Mouse (Mus musculus) liver, adult 2 months (tissue): ENCODE measurements at regions not wholly inside any gene's neighbourhood (a gene's known extent, or its start where the extent isn't known, plus 50 kb on each side); places are given as distances from the start of the nearest gene placed in this dataset.

Source experiments
- DNase-seq: peaks from one replicate; pipeline ENCODE4 v3.0.0-alpha.2; 2011; ENCODE audit warnings: low read depth, low spot score; ENCODE audit errors: extremely low read depth
- H3K27ac ChIP-seq: fragments of 200-500 bp; replicated peaks from 2 replicates; pipeline ENCODE4 v1.5.1; 2012; ENCODE audit warnings: low read depth, mild to moderate bottlenecking, control low read depth, inconsistent platforms, low read length; ENCODE audit not compliant: insufficient read depth
- H3K27me3 ChIP-seq: fragments of 200-500 bp; 2 replicates; pipeline ENCODE4 v1.6.1; 2012; ENCODE audit warnings: mild to moderate bottlenecking, moderate library complexity, low read length, inconsistent platforms; ENCODE audit not compliant: control insufficient read depth, insufficient read depth
- H3K36me3 ChIP-seq: fragments of 200-500 bp; 2 replicates; pipeline ENCODE4 v1.6.1; 2012; ENCODE audit warnings: low read length, inconsistent platforms; ENCODE audit not compliant: control insufficient read depth, insufficient read depth
- H3K4me1 ChIP-seq: fragments of 200-500 bp; 2 replicates; pipeline ENCODE4 v1.6.1; 2011; ENCODE audit warnings: low read length; ENCODE audit not compliant: control insufficient read depth, insufficient read depth
- H3K4me3 ChIP-seq: fragments of 200-500 bp; 2 replicates; pipeline ENCODE4 v1.5.1; 2011; ENCODE audit warnings: low read depth, mild to moderate bottlenecking, control low read depth, low read length, moderate library complexity; ENCODE audit not compliant: insufficient read depth
- H3K79me2 ChIP-seq: fragments of 200-500 bp; 2 replicates; pipeline ENCODE4 v1.6.1; 2012; ENCODE audit warnings: inconsistent platforms, mild to moderate bottlenecking, low read length, moderate library complexity; ENCODE audit not compliant: control insufficient read depth, insufficient read depth
- H3K9ac ChIP-seq: fragments of 200-500 bp; 2 replicates; pipeline ENCODE4 v1.6.1; 2012; ENCODE audit warnings: low read depth, mild to moderate bottlenecking, control low read depth, inconsistent platforms, low read length
- CTCF ChIP-seq: fragments of 200-500 bp; IDR thresholded peaks from 2 replicates; pipeline ENCODE4 v1.5.1; 2011; ENCODE audit warnings: low read depth, low read length, control low read depth
- POLR2A ChIP-seq: fragments of 200-500 bp; IDR thresholded peaks from 2 replicates; pipeline ENCODE4 v1.6.1; 2011; ENCODE audit warnings: low read length, control low read depth; ENCODE audit not compliant: insufficient read depth; ENCODE audit errors: extremely low read depth
- WGBS: fragments of 180-500 bp; shearing (Covaris S2); methylation state at CpG from one replicate; pipeline ENCODE4 v1.1.7; 2018; 5-methylcytosine and 5-hydroxymethylcytosine counted together

- H3K4me1 ChIP-seq, result no peaks in the 10 kb centered on the region
- no peaks in the 10 kb centered on the region for H3K27me3 ChIP-seq
- DNase-seq, result no peak
- H3K9ac ChIP-seq, result no peak overlapping the region
- no peak overlapping the region for H3K4me3 ChIP-seq
- WGBS, result 93% methylated on average over 8 of the region's 8 CpGs
- H3K79me2 ChIP-seq, result no peaks in the 10 kb centered on the region
- no peak overlapping the region for H3K27ac ChIP-seq
- no peak for TF ChIP-seq POLR2A
- no peak for TF ChIP-seq CTCF
- H3K36me3 ChIP-seq, result no peaks in the 10 kb centered on the region
Observed at GRCm38 (mm10) chr8:26852921-26853320, 124.2 kb upstream of the Zfp703 start.

- H3K4me3 ChIP-seq, result no peak overlapping the region
- no peak overlapping the region for H3K9ac ChIP-seq
- H3K36me3 ChIP-seq, result no peaks in the 10 kb centered on the region
- TF ChIP-seq CTCF, result no peak
- TF ChIP-seq POLR2A, result no peak
- WGBS, result 70% methylated on average over 12 of the region's 12 CpGs
- no peak overlapping the region for H3K27ac ChIP-seq
- DNase-seq, result no peak
- H3K79me2 ChIP-seq, result no peaks in the 10 kb centered on the region
- no peaks in the 10 kb centered on the region for H3K4me1 ChIP-seq
- no peaks in the 10 kb centered on the region for H3K27me3 ChIP-seq
Observed at GRCm38 (mm10) chr8:26854557-26855238, 122.4 kb upstream of the Zfp703 start.

- H3K79me2 ChIP-seq, result no peaks in the 10 kb centered on the region
- no peak overlapping the region for H3K9ac ChIP-seq
- DNase-seq, result no peak
- H3K4me3 ChIP-seq, result no peak overlapping the region
- H3K4me1 ChIP-seq, result no peaks in the 10 kb centered on the region
- no peaks in the 10 kb centered on the region for H3K27me3 ChIP-seq
- 62% methylated on average over 6 of the region's 6 CpGs for WGBS
- H3K36me3 ChIP-seq, result no peaks in the 10 kb centered on the region
- H3K27ac ChIP-seq, result no peak overlapping the region
- TF ChIP-seq POLR2A (no peak), CTCF (no peak)
Observed at GRCm38 (mm10) chr8:26855256-26855655, 121.9 kb upstream of the Zfp703 start.

- Histone ChIP-seq H3K79me2 (no peaks in the 10 kb centered on the region), H3K27me3 (no peaks in the 10 kb centered on the region), H3K4me1 (no peaks in the 10 kb centered on the region), H3K9ac (no peak overlapping the region), H3K27ac (no peak overlapping the region), H3K36me3 (no peaks in the 10 kb centered on the region), H3K4me3 (no peak overlapping the region)
- no peak for DNase-seq
- no peak for TF ChIP-seq POLR2A
- TF ChIP-seq CTCF, result no peak
- 98% methylated on average over 2 of the region's 2 CpGs for whole genome bisulfite sequencing
Observed at GRCm38 (mm10) chr8:26864571-26864970, 112.6 kb upstream of the Zfp703 start.

- Histone ChIP-seq H3K4me3 (no peak overlapping the region), H3K79me2 (no peaks in the 10 kb centered on the region), H3K4me1 (no peaks in the 10 kb centered on the region), H3K36me3 (no peaks in the 10 kb centered on the region), H3K27me3 (no peaks in the 10 kb centered on the region), H3K9ac (no peak overlapping the region), H3K27ac (no peak overlapping the region)
- 72% methylated on average over 10 of the region's 10 CpGs for WGBS
- no peak for TF ChIP-seq POLR2A
- DNase-seq, result no peak
Observed at GRCm38 (mm10) chr8:26864971-26865370, 112.2 kb upstream of the Zfp703 start.

GRCm38 (mm10) chr8:26868101-26868848 lies 108.8 kb upstream of the Zfp703 start:
- no peak overlapping the region for H3K27ac ChIP-seq
- no peak for DNase-seq
- 91% methylated on average over 6 of the region's 6 CpGs for WGBS

More at GRCm38 (mm10) chr8:26868101-26868848, 108.8 kb upstream of the Zfp703 start:
- Histone ChIP-seq H3K4me1 (no peaks in the 10 kb centered on the region), H3K36me3 (no peaks in the 10 kb centered on the region), H3K4me3 (no peak overlapping the region), H3K79me2 (no peaks in the 10 kb centered on the region), H3K27me3 (no peaks in the 10 kb centered on the region), H3K9ac (no peak overlapping the region)
- TF ChIP-seq CTCF (no peak), POLR2A (no peak)
